ENCODE assay signal across 8 mouse cellular contexts in genomic region chr3:116006978-116007940, GRCm38 (mm10). TPM values are rescaled to one million over a fixed set of nuclear protein-coding genes. Genes with fewer than 3 reads are reported as not detected.
DNase-seq lines count a peak whose midpoint lies in the region; ATAC-seq and TF ChIP-seq lines count a peak whose summit lies in the region.

Gene Slc30a7, minus strand, starts transcription at chr3:116007406.
Gene Extl2, plus strand, starts transcription at chr3:116007462.

- peak within 1 kb of the TSS; percentile 88 for H3K27ac ChIP-seq in hindbrain, embryonic 15.5 days (replicated peaks)
- H3K27ac ChIP-seq in left cerebral cortex, adult 2 months: peak within 1 kb of the TSS; percentile 93
- H3K27ac ChIP-seq in macrophage: peak within 1 kb of the TSS; percentile 79

- no peaks in the 10 kb centered on the region for H3K9me3 ChIP-seq in hindbrain, embryonic 15.5 days

- DNase-seq in ZHBTc4 (ENCODE audit: low read depth, low spot score): peak; percentile 93
- DNase-seq in cerebellum, postnatal 36 days: peak; percentile 81 to 85
- DNase-seq in frontal cortex, postnatal 36 days (ENCODE audit: low spot score in 2 of 2): peak; percentile 77 to 80
- peak; percentile 81 to 84 for DNase-seq in left cerebral cortex, adult 2 months (ENCODE audit: extremely low spot score in 1 of 2, low spot score in 2 of 2)
- peak; percentile 77 for DNase-seq in retina, postnatal 7 days (ENCODE audit: low read depth, low spot score)
- DNase-seq in urinary bladder, adult 18-20 months (ENCODE audit: low spot score in 2 of 2): peak; percentile 71 to 77

- peak within 1 kb of the TSS; percentile 55 for H3K9ac ChIP-seq in hindbrain, embryonic 15.5 days

- H3K27me3 ChIP-seq in hindbrain, embryonic 15.5 days: no peaks in the 10 kb centered on the region

- no peak; the same call in 1 of the 2 replicates for TF ChIP-seq CTCF in left cerebral cortex, adult 2 months (IDR thresholded peaks at IDR 0.05)

- intact Hi-C loops in left cerebral cortex, adult 2 months (cut with DNase I): loop anchor here (10.0 kb wide), 1 partner anchor 658 kb away; the partner anchor contains the start of gene Mfsd14a

- peaks cover 60% of the 10 kb centered on the region for H3K79me2 ChIP-seq in macrophage (ENCODE audit: inconsistent target)

- no peaks in the 10 kb centered on the region for H3K36me3 ChIP-seq in hindbrain, embryonic 15.5 days
- peaks cover 15% of the 10 kb centered on the region; the same call in 1 of the 2 replicates for H3K36me3 ChIP-seq in macrophage (ENCODE audit: inconsistent target)

- H3K4me1 ChIP-seq in hindbrain, embryonic 15.5 days (replicated peaks): peaks cover 31% of the 10 kb centered on the region

- H3K4me2 ChIP-seq in hindbrain, embryonic 15.5 days: peak within 1 kb of the TSS; percentile 73

- peak; percentile 93 for ATAC-seq in hindbrain, embryonic 15.5 days (ENCODE audit: low FRiP score, low read depth)

- under 1% methylated on average over 66 of the region's 67 CpGs for WGBS in hindbrain, embryonic 15.5 days
- under 1% methylated on average over 67 of the region's 67 CpGs for WGBS in macrophage (ENCODE audit: missing documents)

- H3K4me3 ChIP-seq in hindbrain, embryonic 15.5 days: peak within 1 kb of the TSS; percentile 57
- H3K4me3 ChIP-seq in left cerebral cortex, adult 2 months: peak within 1 kb of the TSS; percentile 95
- H3K4me3 ChIP-seq in macrophage (ENCODE audit: inconsistent target): peak within 1 kb of the TSS; percentile 100

RNA-seq across cellular contexts. Expression of gene Slc30a7, which starts in this region (rescaled TPM):
- 16.7 and 21.0 TPM in 2 replicates for polyA plus RNA-seq in hindbrain, embryonic 15.5 days (2015; fragmentation: Nextera tagmentation; extraction: Ambion mirVana)
- total RNA-seq in left cerebral cortex, adult 2 months (2021): 10 to 100 TPM; 22.3 to 25.3 TPM
- 100 to 1,000 TPM in 11 of 26 experiments, 10 to 100 TPM in 15; 58.0 to 206 (median 86.2) TPM for total RNA-seq in macrophage (2018; cell fraction: chromatin; rRNA removed)
- total RNA-seq in macrophage (2018; cell fraction: cytosol; rRNA removed): 10 to 100 TPM; 17.6 to 35.5 (median 27.8) TPM
- total RNA-seq in macrophage (2018; cell fraction: nucleus; rRNA removed): 100 to 1,000 TPM in 4 of 26 experiments, 10 to 100 TPM in 22; 49.5 to 139 (median 73.7) TPM
- 11.5 to 24.3 TPM (median 16.0 TPM) in 3 replicates for polyA plus RNA-seq in macrophage (2018)

RNA-seq across cellular contexts. Expression of gene Extl2, which starts in this region (rescaled TPM):
- 35.1 and 35.6 TPM in 2 replicates for polyA plus RNA-seq in hindbrain, embryonic 15.5 days (2015; fragmentation: Nextera tagmentation; extraction: Ambion mirVana)
- 10 to 100 TPM; 70.4 to 73.0 TPM for total RNA-seq in left cerebral cortex, adult 2 months (2021)
- 10 to 100 TPM in 9 of 26 experiments, 1 to 10 TPM in 17; 2.6 to 50.3 (median 6.6) TPM for total RNA-seq in macrophage (2018; cell fraction: chromatin; rRNA removed)
- 10 to 100 TPM; 11.5 to 50.9 (median 17.9) TPM for total RNA-seq in macrophage (2018; cell fraction: cytosol; rRNA removed)
- total RNA-seq in macrophage (2018; cell fraction: nucleus; rRNA removed): 10 to 100 TPM; 12.1 to 83.5 (median 23.4) TPM
- polyA plus RNA-seq in macrophage (2018): 13.1 to 16.8 TPM (median 14.9 TPM) in 3 replicates

Comparison
In these comparisons a context has a peak if more than half of its experiments do, and no peak if none do; other contexts are left out.
1. Peak in every context shown above with its lines: DNase-seq, ATAC-seq, H3K4me3 ChIP-seq and H3K27ac ChIP-seq.